Mouse (Mus musculus) adrenal gland, adult 2 months (tissue): ENCODE measurements around the gene Gm16181. TPM values are rescaled to one million over a fixed set of nuclear protein-coding genes. Genes with fewer than 3 reads are reported as not detected.

ENCODE experiments used
- DNase-seq: peaks from one replicate; pipeline ENCODE4 v3.0.0; 2021
- polyA plus RNA-seq: library from polyadenylated mRNA; depleted of rRNA; stranded (reverse); fragments of >200 nt; gene quantifications from 2 replicates; pipeline ENCODE4 v1.2.3, GENCODE M21; 2012
- total RNA-seq, 2 experiments: library from RNA; stranded (reverse); gene quantifications; 2 replicates each; pipeline ENCODE4 v1.2.3; 2021

Gene Gm16181
- total and polyA plus RNA-seq, 3 experiments: 1.3 TPM; not detected in 2

- peak; percentile 84 for DNase-seq
Observed at GRCm38 (mm10) chr17:35195631-35196320, 24.9 kb upstream of the Gm16181 start.

- DNase-seq: no peak
Observed at GRCm38 (mm10) chr17:35196321-35196641, 24.4 kb upstream of the Gm16181 start.

- DNase-seq: no peak
Observed at GRCm38 (mm10) chr17:35197126-35197525, 23.5 kb upstream of the Gm16181 start.

GRCm38 (mm10) chr17:35198029-35198428 lies 22.6 kb upstream of the Gm16181 start:
- DNase-seq: no peak

GRCm38 (mm10) chr17:35198946-35199345 lies 21.7 kb upstream of the Gm16181 start:
- DNase-seq: no peak

- DNase-seq: no peak
Observed at GRCm38 (mm10) chr17:35200398-35200797, 20.2 kb upstream of the Gm16181 start.

- DNase-seq: no peak
Observed at GRCm38 (mm10) chr17:35201128-35201527, 19.5 kb upstream of the Gm16181 start.

- peak; percentile 61 for DNase-seq
Observed at GRCm38 (mm10) chr17:35201787-35202186, 18.8 kb upstream of the Gm16181 start, which contains the start of gene Tnf. Gene Tnf, minus strand, starts transcription at chr17:35202007.

- DNase-seq: no peak
Observed at GRCm38 (mm10) chr17:35202442-35202841, 18.2 kb upstream of the Gm16181 start.

- DNase-seq: no peak
Observed at GRCm38 (mm10) chr17:35204494-35205379, 15.9 kb upstream of the Gm16181 start, which contains the start of gene Lta. Gene Lta, minus strand, starts transcription at chr17:35205351.

- DNase-seq: no peak
Observed at GRCm38 (mm10) chr17:35205380-35205769, 15.3 kb upstream of the Gm16181 start.

- DNase-seq: no peak
Observed at GRCm38 (mm10) chr17:35209785-35210535, 10.7 kb upstream of the Gm16181 start.

- DNase-seq: no peak
Observed at GRCm38 (mm10) chr17:35210593-35210992, 10.0 kb upstream of the Gm16181 start.

GRCm38 (mm10) chr17:35213071-35213470 lies 7.6 kb upstream of the Gm16181 start:
- DNase-seq: no peak

- DNase-seq: peak; percentile 57
Observed at GRCm38 (mm10) chr17:35218516-35219193, 2.0 kb upstream of the Gm16181 start.

GRCm38 (mm10) chr17:35219601-35220041 lies 1.0 kb upstream of the Gm16181 start:
- DNase-seq: no peak

GRCm38 (mm10) chr17:35222299-35222698 lies 1.7 kb downstream of the Gm16181 start:
- peak; percentile 29 for DNase-seq

- DNase-seq: no peak
Observed at GRCm38 (mm10) chr17:35224641-35225040, 4.0 kb downstream of the Gm16181 start.

- peak; percentile 29 for DNase-seq
Observed at GRCm38 (mm10) chr17:35225456-35225855, 4.8 kb downstream of the Gm16181 start.

GRCm38 (mm10) chr17:35226561-35227046 lies 6.0 kb downstream of the Gm16181 start:
- DNase-seq: no peak

GRCm38 (mm10) chr17:35231022-35231421 lies 10.4 kb downstream of the Gm16181 start:
- DNase-seq: peak; percentile 61

- peak; percentile 86 for DNase-seq
Observed at GRCm38 (mm10) chr17:35232043-35232442, 11.4 kb downstream of the Gm16181 start.
